Mouse (Mus musculus): ENCODE data around the gene Impdh1.
"Not testable (repeated sequence)": the region's sequence is repeated elsewhere in the genome, so short reads cannot be mapped to it uniquely, and the experiment has no call there.

Impdh1 gene

GRCm38 (mm10) chr6:29178888-29179658 lies 37.1 kb downstream of the Impdh1 start, which contains the start of gene Prrt4:
Gene Prrt4 (minus strand): TSS chr6:29179584.
- DNase-seq, result peak; percentile 26 to 74

GRCm38 (mm10) chr6:29177901-29178879 lies 38.0 kb downstream of the Impdh1 start:
- no peak for DNase-seq

GRCm38 (mm10) chr6:29175113-29175512 lies 41.1 kb downstream of the Impdh1 start:
- no peak for DNase-seq

- no peak for DNase-seq
Measured at GRCm38 (mm10) chr6:29174368-29174767, 41.8 kb downstream of the Impdh1 start.

- DNase-seq, result peak; percentile 75 to 87
Measured at GRCm38 (mm10) chr6:29170952-29171388, 45.2 kb downstream of the Impdh1 start.

GRCm38 (mm10) chr6:29170063-29170921 lies 45.9 kb downstream of the Impdh1 start:
- DNase-seq, result peak; percentile 14 to 42

- DNase-seq, result no peak
Measured at GRCm38 (mm10) chr6:29169675-29170062, 46.5 kb downstream of the Impdh1 start.

GRCm38 (mm10) chr6:29168871-29169270 lies 47.3 kb downstream of the Impdh1 start:
- no peak for DNase-seq

- peak; percentile 60 to 67 for DNase-seq
Measured at GRCm38 (mm10) chr6:29166196-29166595, 50.0 kb downstream of the Impdh1 start.

- peak; percentile 89 to 92 for DNase-seq
Measured at GRCm38 (mm10) chr6:29164314-29165244, 51.6 kb downstream of the Impdh1 start, which contains the start of gene Rbm28. Gene Rbm28 (minus strand): TSS chr6:29165006.

GRCm38 (mm10) chr6:29161291-29161690 lies 54.9 kb downstream of the Impdh1 start:
- DNase-seq, result not testable (repeated sequence)

- no peak for DNase-seq
Measured at GRCm38 (mm10) chr6:29160786-29161185, 55.4 kb downstream of the Impdh1 start.

- DNase-seq, result no peak
Measured at GRCm38 (mm10) chr6:29156326-29156725, 59.8 kb downstream of the Impdh1 start.

All from kidney, postnatal 36 days (tissue).